Mouse (Mus musculus) cerebellum, postnatal 36 days (tissue): ENCODE data around the gene Gm9970.
"Not testable (repeated sequence)": the region's sequence is repeated elsewhere in the genome, so short reads cannot be mapped to it uniquely, and the experiment has no call there.

ENCODE experiments used
- DNase-seq, 2 experiments: peaks; one replicate each; pipeline ENCODE4 v3.0.0; 2021 to 2022; ENCODE audit warnings: mixed read lengths in 2 of 2

The Gm9970 gene

GRCm38 (mm10) chr5:31221304-31221945 lies 19.6 kb downstream of the Gm9970 start:
- peak in 1 of 2 experiments; percentile 20 for DNase-seq

DNA sequence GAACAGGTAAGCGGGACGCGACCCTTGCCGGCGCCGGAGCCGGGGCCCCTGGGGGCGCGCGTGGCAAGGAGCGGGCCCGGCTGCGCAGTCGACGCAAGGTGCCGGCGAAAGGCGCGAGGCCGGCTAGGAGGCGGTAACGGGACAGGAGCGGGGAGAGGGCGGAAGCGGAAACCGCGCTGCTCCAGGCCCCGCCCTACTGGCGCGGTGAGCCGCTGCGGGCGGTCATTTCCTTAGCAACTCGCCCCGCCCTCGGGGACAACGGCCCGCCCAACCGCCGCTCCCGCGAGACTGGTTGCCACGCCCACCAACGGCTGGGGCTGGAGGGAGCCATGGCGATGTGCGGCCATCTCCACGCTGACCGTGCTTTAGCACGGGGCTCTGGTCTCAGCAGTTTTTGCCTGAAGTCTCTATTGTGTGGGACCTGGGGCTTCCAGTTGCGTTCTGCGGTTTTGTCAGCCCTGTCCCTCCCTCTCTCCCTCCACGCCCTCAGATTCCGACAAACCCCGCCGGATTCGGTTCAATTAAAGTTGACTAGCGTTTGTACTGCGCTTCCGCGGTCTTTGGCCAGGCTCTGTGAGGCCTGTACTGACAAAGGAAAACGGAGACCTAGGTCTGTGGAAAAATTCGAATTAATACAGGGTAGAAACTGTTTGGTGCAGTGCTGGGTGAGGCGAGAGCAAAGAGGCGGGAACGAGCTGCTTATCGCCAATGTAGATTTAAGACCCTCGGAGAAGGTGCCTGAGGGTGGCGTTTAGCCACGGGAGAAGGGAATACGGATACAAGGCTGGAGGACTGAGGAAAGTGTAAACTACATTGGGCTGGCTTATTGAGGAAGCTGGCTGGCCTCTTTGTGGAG lies 20.4 kb downstream of the Gm9970 start, which contains the start of gene Ppm1g:
Gene Ppm1g, minus strand, starts transcription at position 240 of the 856 bp plus-strand sequence.
- peak; percentile 93 to 97 for DNase-seq

DNA sequence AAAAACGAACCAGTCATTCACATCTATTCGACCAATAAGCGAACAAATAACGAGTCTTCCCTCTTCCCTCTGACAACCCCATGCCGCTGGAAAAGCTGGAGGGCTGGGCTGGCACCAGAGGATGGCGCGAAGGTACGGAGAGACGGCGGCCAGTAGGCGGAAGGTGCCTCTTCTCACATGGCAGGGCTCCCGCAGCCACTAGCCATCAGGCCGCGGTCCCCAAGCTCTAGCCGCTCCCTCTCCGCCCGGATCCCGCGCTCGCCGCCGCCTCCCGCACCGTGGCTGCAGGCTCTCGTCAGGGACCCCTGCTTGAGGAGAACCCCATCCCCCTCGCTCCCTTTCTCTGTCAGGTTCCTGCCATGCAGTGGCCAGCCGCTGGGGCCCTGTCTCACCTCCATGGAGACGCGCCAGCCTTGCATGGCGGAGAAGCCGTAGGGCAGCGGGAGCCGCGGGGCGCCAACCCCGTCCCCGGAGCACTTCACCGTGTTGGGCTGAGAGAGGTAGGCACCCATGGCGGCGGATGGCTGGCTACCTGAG lies 21.1 kb downstream of the Gm9970 start:
- no peak for DNase-seq

DNA sequence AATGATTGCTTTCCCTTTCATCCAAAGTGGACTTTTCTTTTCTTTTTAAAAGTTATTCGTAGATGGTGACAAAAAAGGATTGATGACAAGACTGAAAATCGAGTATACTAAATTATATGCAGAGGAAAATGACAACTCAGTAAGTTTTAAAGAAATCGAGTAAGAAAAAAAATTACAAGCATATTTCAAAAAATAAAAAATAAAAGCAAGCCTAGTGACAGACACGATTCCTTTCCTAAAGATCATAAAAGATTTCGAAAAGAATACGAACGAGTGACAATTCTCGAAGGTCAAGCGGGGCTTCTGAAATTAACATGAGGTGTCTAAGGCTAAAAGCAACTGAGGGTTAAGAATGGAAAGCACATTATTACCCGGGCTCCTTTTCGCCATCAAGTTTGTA lies 21.6 kb downstream of the Gm9970 start:
- no peak for DNase-seq

DNA sequence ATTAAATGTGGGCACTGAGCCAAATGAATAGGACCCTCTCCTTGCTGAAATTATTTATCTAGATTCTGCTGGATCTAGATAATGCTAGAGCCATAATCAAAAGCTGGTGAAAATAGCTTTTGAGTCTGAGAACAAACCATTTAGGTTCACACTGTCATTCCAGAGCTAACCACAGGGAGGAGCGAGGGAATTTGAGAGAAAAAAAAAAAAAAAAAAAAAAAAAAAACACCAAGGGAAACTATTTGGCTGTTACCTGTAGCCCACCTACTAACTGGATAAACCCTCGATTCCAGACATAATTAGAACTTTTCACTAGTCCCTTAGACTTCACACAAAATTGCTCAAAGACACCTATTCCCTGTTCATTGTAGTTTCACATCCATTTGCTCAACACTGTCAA lies 22.0 kb downstream of the Gm9970 start:
- DNase-seq, result no peak

GRCm38 (mm10) chr5:31218294-31218693 lies 22.7 kb downstream of the Gm9970 start:
- no peak for DNase-seq

GRCm38 (mm10) chr5:31216554-31216953 lies 24.5 kb downstream of the Gm9970 start:
- not testable (repeated sequence) for DNase-seq

DNA sequence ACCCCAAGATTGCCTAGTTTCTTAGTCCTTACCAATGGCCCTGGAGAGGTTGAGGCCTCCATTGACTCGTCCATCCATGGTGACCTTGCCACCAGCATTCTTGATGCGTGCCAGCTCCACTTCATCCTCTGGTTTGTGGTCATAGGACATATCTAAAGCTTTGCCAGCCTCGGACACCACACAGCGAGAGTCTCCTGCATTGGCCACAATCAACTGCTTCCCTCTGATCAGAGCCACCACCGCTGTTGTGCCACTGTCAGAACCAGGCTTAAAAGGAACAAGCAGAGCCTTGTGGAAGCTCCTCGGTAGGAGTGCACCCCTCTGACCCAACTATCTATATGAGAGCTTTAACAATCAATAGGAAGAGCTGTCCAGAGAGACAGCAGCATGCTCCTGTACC lies 36.6 kb downstream of the Gm9970 start:
- DNase-seq, result no peak

DNA sequence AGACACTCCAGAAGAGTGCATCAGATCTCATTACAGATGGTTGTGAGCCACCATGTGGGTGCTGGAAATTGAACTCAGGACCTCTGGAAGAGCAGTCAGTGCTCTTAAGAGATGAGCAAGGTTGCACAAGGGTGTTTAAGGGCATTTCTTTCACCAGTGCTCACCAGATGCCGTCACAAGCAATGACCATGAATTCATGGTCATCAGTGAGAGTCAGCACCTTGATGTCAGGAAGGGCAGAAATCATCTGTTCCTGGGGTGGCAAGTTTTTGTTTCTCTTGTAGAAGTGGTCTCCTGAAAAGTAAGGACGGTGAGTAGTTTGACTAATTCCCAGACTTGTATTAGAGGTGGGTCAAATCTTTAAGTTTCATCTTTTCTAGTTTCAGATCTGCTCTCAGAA lies 37.2 kb downstream of the Gm9970 start:
- DNase-seq, result no peak

- no peak for DNase-seq
These were observed 38.1 kb downstream of the Gm9970 start for GRCm38 (mm10) chr5:31202933-31203332.

DNA sequence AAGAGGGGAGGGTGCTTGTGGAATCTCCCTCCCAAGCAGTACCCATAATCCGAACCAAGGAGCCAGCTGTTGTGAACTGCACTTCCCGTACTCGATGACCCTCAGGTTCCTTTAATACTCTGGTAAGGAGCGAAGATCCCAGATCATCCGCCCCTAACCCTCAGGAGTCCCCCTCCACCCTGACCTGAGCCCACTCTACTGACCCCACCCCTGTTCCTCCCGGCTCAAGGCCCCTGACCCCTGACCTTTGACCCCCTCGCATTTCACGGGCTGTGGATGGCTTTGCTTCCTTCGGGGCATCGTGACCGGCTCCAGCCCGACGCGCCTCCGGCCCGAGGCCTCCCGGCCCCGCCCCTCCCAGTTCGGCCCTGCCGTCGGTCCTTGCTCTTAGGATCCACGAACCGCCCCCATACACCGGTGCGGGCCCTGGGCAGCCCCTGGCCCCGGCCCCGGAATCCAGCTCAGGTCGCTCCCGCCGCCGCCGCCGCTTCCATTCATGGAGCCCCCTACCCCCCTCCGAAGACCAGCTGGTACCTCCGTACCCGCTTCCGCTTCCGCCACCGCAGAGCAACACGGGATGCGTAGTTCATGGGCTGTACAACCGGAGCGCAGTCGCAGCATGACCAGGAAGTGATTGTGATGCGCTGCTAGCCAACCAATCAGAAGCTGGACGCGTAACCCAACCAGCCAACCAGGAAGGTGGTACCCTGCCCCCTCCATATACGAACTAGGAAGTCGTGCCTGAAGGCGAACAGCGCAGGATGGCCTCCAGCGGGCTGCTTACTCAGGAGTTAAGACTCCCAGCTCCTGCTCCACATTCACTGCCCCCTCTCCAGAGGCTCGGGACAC lies 39.1 kb downstream of the Gm9970 start, which contains the start of gene Zfp513:
Gene Zfp513, minus strand, starts transcription at position 562 of the 849 bp plus-strand sequence.
- peak; percentile 95 to 97 for DNase-seq

DNA sequence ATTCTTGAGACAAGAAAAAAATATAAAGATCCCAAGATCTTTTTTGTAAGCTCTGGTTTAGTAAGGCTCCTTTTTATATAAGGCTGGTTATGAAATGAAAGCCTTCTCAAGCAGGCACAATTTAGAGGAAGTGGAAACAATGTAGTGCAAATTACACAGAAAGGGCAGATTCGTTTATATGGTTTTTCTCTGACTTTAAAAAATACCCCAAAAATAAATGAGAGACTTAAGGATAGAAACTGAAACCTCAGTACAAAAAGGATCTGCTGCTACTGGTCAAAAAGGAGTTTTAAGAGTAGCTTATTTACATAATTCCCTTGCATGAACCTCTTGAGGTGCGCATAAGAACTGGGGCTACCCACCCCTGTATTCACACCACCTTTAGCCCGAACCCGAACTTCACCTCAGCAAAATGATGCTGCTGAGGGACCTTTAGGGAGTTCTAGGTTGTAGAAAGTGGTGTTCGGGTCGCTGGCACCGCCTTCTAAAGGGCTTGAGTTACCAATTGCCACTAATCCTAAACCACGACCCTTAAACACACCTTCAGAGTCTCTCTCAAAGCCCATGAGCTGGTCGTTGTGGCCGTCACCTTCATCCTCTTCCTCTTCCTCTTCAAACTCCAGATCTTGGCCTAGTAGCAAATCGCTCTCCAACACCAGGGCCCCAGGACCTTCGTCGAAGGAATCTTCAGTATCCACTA lies 39.8 kb downstream of the Gm9970 start:
- peak in 1 of 2 experiments; percentile 23 for DNase-seq

DNA sequence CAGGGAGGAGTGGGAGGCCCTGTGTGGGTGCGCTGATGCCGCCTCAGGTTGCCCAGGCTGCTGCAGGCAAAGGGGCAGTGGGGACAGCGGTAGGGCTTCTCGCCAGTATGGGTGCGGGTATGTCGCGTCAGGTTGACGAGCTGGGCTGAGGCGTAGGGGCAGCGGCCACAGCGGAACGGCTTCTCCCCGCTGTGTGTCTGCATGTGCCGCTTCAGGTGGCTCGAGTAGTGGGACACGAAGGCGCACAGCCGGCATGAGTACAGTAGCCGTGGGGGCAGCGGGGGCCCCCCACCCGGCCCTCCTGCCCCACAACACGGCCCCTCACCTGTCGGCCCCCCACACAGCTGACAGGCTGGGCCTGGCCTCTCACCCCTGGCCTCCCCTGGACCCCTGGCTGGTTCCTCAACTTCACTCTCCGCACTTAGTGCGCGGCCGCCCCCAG lies 40.7 kb downstream of the Gm9970 start:
- peak in 1 of 2 experiments; percentile 39 for DNase-seq

DNA sequence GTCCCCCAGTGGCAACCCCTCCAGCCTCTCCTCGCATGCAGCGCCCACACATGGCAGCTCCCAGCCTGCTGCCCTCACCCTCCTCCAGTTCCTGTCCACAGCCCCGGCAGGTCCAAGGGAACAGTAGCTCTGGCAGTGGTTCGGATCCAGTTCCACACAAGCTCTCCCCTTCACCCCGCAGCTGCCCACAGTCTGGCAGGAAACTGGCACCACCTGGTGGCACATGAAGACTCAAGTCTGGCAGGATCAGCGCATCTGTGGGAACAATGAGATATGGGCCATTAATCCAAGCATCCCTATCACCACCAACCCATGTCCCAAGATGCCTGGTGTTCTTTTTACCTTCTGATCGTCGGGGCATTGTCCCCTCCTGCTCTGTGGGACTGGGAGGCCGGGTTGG lies 41.1 kb downstream of the Gm9970 start:
- DNase-seq, result no peak

DNA sequence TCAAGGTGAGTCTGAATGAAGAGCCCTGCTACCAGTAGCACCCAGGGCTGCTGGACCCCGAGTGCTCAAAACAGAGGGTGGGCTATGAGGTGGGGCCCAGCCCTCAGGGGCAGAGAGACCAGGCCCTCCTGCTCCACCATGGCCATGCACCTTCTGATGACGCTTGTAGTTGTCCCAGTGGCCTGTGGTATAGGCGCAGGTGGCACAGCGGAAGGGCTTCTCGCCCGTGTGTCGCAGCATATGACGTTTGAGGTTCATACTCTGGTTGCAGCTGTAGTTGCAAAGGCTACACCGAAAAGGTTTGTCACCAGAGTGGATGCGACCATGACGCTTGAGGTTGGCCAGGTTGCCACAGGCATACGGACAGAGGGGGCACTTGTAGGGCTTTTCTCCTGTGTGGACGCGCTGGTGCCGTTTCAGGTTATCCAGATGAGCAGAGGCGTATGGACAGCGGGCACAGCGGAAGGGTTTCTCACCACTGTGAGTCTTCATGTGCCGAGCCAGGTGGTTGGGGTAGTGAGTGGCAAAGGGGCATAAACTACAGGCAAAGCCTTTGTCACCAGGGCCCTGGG lies 41.6 kb downstream of the Gm9970 start:
- DNase-seq, result peak in 1 of 2 experiments; percentile 19

- no peak for DNase-seq
These were observed 42.3 kb downstream of the Gm9970 start for GRCm38 (mm10) chr5:31198616-31199320.

DNA sequence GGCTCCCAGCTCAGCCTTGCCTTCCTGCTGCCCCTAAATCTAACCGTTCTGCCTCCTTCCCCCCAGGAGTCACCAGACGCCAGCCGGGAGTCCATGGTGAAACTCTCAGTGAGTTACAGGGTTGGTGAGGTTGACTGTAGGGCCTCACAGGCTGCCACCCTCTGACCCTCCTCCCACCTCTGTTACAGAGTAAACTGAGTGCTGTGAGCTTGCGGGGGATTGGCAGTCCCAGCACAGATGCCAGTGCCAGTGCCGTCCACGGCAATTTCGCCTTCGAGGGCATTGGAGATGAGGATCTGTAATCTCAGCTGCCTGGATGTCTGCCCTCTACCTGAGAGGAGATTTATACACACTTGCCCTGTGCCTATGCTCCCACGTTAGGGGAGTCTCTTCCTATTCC lies 42.9 kb downstream of the Gm9970 start:
- DNase-seq, result no peak

DNA sequence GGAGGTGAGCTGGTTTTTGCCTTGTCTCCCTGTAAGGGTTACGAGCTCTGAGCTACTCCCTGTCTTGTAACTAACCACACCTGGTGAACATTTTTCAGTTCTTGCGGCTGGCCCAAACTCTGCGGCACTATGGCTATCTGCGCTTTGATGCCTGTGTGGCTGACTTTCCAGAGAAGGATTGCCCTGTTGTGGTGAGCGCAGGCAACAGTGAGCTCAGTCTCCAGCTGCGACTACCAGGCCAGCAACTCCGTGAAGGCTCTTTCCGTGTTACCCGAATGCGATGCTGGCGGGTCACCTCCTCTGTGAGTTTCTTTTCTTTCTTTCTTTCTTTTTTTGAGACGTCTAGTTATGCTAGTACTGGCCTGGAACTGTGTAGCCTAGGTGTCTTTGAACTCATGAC lies 44.0 kb downstream of the Gm9970 start:
- no peak for DNase-seq

DNA sequence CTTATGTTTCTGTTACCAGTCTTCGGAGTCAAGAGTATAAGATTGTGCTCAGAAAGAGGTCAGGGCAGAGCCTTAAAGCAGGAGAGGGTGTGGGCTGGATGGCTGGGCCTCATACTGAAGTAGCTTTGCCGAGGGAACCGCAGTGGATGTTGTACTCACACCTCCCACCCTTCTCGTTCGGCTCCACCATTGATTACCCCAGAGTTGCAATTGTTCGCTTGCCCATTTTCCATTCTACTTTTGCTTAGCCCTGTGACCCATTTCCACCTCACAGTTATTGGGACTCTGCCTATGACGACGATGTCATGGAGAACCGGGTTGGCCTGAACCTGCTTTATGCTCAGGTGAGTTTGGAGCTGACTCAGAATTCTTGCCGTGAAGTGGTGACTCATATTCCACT lies 44.8 kb downstream of the Gm9970 start:
- no peak for DNase-seq

- no peak for DNase-seq
These were observed 45.4 kb downstream of the Gm9970 start for GRCm38 (mm10) chr5:31195671-31196070.
